Mouse (Mus musculus): ENCODE data around the gene Itsn1. TPM values are rescaled to one million over a fixed set of nuclear protein-coding genes. Genes with fewer than 3 reads are reported as not detected.

Itsn1 gene
- polyA plus RNA-seq, 1 experiment from 2014 or later, result 36.0 TPM

- POLR2A ChIA-PET, result no interaction called here
- ATAC-seq (no peak), DNase-seq (ENCODE audit: low read depth, low spot score) (no peak)
- no peaks in the 10 kb centered on the region for H3K27me3 ChIP-seq
- CTCF ChIA-PET, result no interaction called here
- in situ Hi-C loops (cut with MboI; ENCODE audit: low pct_unique_long_range_greater_than_20kb), result loop anchor here (10.0 kb wide), 1 partner anchor 86 kb away; no protein-coding TSS in a partner anchor
- TF ChIP-seq CTCF (IDR thresholded peaks at IDR 0.05), result no peak
These were observed 100.0 kb downstream of the Itsn1 start for GRCm38 (mm10) chr16:91829121-91829520.

- POLR2A ChIA-PET, result no interaction called here
- no peak for ATAC-seq
- no peak for DNase-seq (ENCODE audit: low read depth, low spot score)
These were observed 101.2 kb downstream of the Itsn1 start for GRCm38 (mm10) chr16:91830260-91830659.

GRCm38 (mm10) chr16:91833121-91833520, 104.0 kb downstream of the Itsn1 start:
- ChIA-PET POLR2A (no interaction called here), CTCF (interaction anchor here (1.1 kb wide), 1 partner anchor 15 kb away, joined by 4 read pairs; no protein-coding TSS in a partner anchor)
- no peaks in the 10 kb centered on the region for H3K27me3 ChIP-seq
- no peak for DNase-seq (ENCODE audit: low read depth, low spot score)
- in situ Hi-C loops (cut with MboI; ENCODE audit: low pct_unique_long_range_greater_than_20kb), result no loop called here
- TF ChIP-seq CTCF (IDR thresholded peaks at IDR 0.05), result no peak
- no peak for ATAC-seq

More at GRCm38 (mm10) chr16:91830260-91830659, 101.2 kb downstream of the Itsn1 start:
- CTCF ChIA-PET, result no interaction called here
- TF ChIP-seq CTCF (IDR thresholded peaks at IDR 0.05), result no peak
- in situ Hi-C loops (cut with MboI; ENCODE audit: low pct_unique_long_range_greater_than_20kb), result no loop called here
- H3K27me3 ChIP-seq, result no peaks in the 10 kb centered on the region

GRCm38 (mm10) chr16:91833558-91833957, 104.5 kb downstream of the Itsn1 start:
- no peaks in the 10 kb centered on the region for H3K27me3 ChIP-seq
- CTCF ChIA-PET, result interaction anchor here (1.1 kb wide), 1 partner anchor 15 kb away, joined by 4 read pairs; no protein-coding TSS in a partner anchor
- in situ Hi-C loops (cut with MboI; ENCODE audit: low pct_unique_long_range_greater_than_20kb), result no loop called here

GRCm38 (mm10) chr16:91833981-91834380, 104.9 kb downstream of the Itsn1 start:
- no peak for ATAC-seq
- DNase-seq (ENCODE audit: low read depth, low spot score), result no peak
- in situ Hi-C loops (cut with MboI; ENCODE audit: low pct_unique_long_range_greater_than_20kb), result no loop called here
- ChIA-PET CTCF (interaction anchor here (1.1 kb wide), 1 partner anchor 15 kb away, joined by 4 read pairs; no protein-coding TSS in a partner anchor), POLR2A (interaction anchor here (0.5 to 0.7 kb wide), 2 partner anchors 88 to 322 kb away, joined by 3 to 4 read pairs; no protein-coding TSS in a partner anchor)
- TF ChIP-seq CTCF (IDR thresholded peaks at IDR 0.05), result no peak
- no peaks in the 10 kb centered on the region for H3K27me3 ChIP-seq

More at GRCm38 (mm10) chr16:91833558-91833957, 104.5 kb downstream of the Itsn1 start:
- no peak for DNase-seq (ENCODE audit: low read depth, low spot score)
- ATAC-seq, result no peak
- no peak for TF ChIP-seq CTCF (IDR thresholded peaks at IDR 0.05)
- POLR2A ChIA-PET, result no interaction called here

- DNase-seq (ENCODE audit: low read depth, low spot score) (no peak), ATAC-seq (no peak)
- POLR2A ChIA-PET, result interaction anchor here (0.6 kb wide), 1 partner anchor 13 kb away, joined by 3 read pairs; no protein-coding TSS in a partner anchor
- no peaks in the 10 kb centered on the region for H3K27me3 ChIP-seq
- CTCF ChIA-PET, result interaction anchor here (1.5 kb wide), 1 partner anchor 10 kb away, joined by 4 read pairs; no protein-coding TSS in a partner anchor
- in situ Hi-C loops (cut with MboI; ENCODE audit: low pct_unique_long_range_greater_than_20kb), result no loop called here
- no peak for TF ChIP-seq CTCF (IDR thresholded peaks at IDR 0.05)
These were observed 106.7 kb downstream of the Itsn1 start for GRCm38 (mm10) chr16:91835790-91836189.

- in situ Hi-C loops (cut with MboI; ENCODE audit: low pct_unique_long_range_greater_than_20kb), result no loop called here
- no peaks in the 10 kb centered on the region for H3K27me3 ChIP-seq
- no peak for TF ChIP-seq CTCF (IDR thresholded peaks at IDR 0.05)
- no peak for ATAC-seq
- ChIA-PET POLR2A (no interaction called here), CTCF (interaction anchor here (1.5 kb wide), 1 partner anchor 8 kb away, joined by 4 read pairs; no protein-coding TSS in a partner anchor)
- DNase-seq (ENCODE audit: low read depth, low spot score), result no peak
These were observed 107.8 kb downstream of the Itsn1 start for GRCm38 (mm10) chr16:91836592-91837557.

GRCm38 (mm10) chr16:91837558-91838041, 108.5 kb downstream of the Itsn1 start:
- in situ Hi-C loops (cut with MboI; ENCODE audit: low pct_unique_long_range_greater_than_20kb), result no loop called here
- DNase-seq (ENCODE audit: low read depth, low spot score), result no peak
- no peak for TF ChIP-seq CTCF (IDR thresholded peaks at IDR 0.05)

GRCm38 (mm10) chr16:91838771-91839170, 109.7 kb downstream of the Itsn1 start:
- in situ Hi-C loops (cut with MboI; ENCODE audit: low pct_unique_long_range_greater_than_20kb), result no loop called here
- no peak for DNase-seq (ENCODE audit: low read depth, low spot score)
- no peak for TF ChIP-seq CTCF (IDR thresholded peaks at IDR 0.05)
- no peak for ATAC-seq
- H3K27me3 ChIP-seq, result no peaks in the 10 kb centered on the region
- ChIA-PET CTCF (interaction anchor here (1.1 kb wide), 1 partner anchor 125 kb away, joined by 3 read pairs; no protein-coding TSS in a partner anchor), POLR2A (no interaction called here)

More at GRCm38 (mm10) chr16:91837558-91838041, 108.5 kb downstream of the Itsn1 start:
- ChIA-PET POLR2A (no interaction called here), CTCF (no interaction called here)
- H3K27me3 ChIP-seq, result no peaks in the 10 kb centered on the region
- no peak for ATAC-seq

- in situ Hi-C loops (cut with MboI; ENCODE audit: low pct_unique_long_range_greater_than_20kb), result no loop called here
- no peak for DNase-seq (ENCODE audit: low read depth, low spot score)
- H3K27me3 ChIP-seq, result no peaks in the 10 kb centered on the region
- CTCF ChIA-PET, result interaction anchor here (1.1 kb wide), 1 partner anchor 125 kb away, joined by 3 read pairs; no protein-coding TSS in a partner anchor
- TF ChIP-seq CTCF (IDR thresholded peaks at IDR 0.05), result no peak
- POLR2A ChIA-PET, result no interaction called here
- ATAC-seq, result no peak
These were observed 110.4 kb downstream of the Itsn1 start for GRCm38 (mm10) chr16:91839462-91839861.
